ENCODE assay signal across 27 mouse cellular contexts in genomic region chr4:102899683-102900082, GRCm38 (mm10).
DNase-seq lines count a peak whose midpoint lies in the region; ATAC-seq lines count a peak whose summit lies in the region.
"Had no signal": no experiment of that assay in that cellular context is flagged by ENCODE, and none has a peak within 500 bp of the region (broad histone marks: within the 10 kb centered on the region; RNA-seq: fewer than 3 reads in every experiment).

No protein-coding gene starts in this region.

- peak; percentile 58; the same call in 1 of the 2 replicates for ATAC-seq in heart, embryonic 15.5 days (replicated peaks; ENCODE audit: insufficient number of reproducible peaks, insufficient read depth, low FRiP score, low read depth)
- ATAC-seq: forebrain, embryonic 15.5 days; intestine, embryonic 15.5 days; midbrain, embryonic 15.5 days; Patski had no signal

- 0 out of 2 replicates have a peak, but pooled peaks cover 5% of the 10 kb centered on the region for H3K9me3 ChIP-seq in heart, embryonic 15.5 days (replicated peaks)
- H3K9me3 ChIP-seq: limb, embryonic 10.5 days; liver, embryonic 15.5 days had no signal

- peak; percentile 6 for DNase-seq in kidney, postnatal 14 days
- no peak for DNase-seq in kidney, postnatal 4 days
- peak; percentile 33 to 44 for DNase-seq in heart, adult 9 months (ENCODE audit: low spot score in 2 of 2)
- peak; percentile 9 to 15 for DNase-seq in heart, postnatal 36 days
- no peak for DNase-seq in thymus, postnatal 10 days (ENCODE audit: low spot score in 2 of 2)
- DNase-seq in frontal cortex, postnatal 36 days (ENCODE audit: low spot score in 2 of 2) = no peak
- DNase-seq in left cerebral cortex, adult 18-20 months (ENCODE audit: low spot score in 2 of 2) = no peak
- DNase-seq: B cell, adult 2 months; cerebellum, adult 11 months; cerebellum, adult 9-11 months; gastrocnemius, postnatal 25 days; liver; right cerebral cortex, postnatal 14 days had no signal

- H3K4me2 ChIP-seq in heart, embryonic 15.5 days = no peak overlapping the region
- H3K4me2 ChIP-seq: forebrain, embryonic 15.5 days; heart, embryonic 13.5 days; hindbrain, embryonic 15.5 days; intestine, embryonic 15.5 days; liver, embryonic 15.5 days; midbrain, embryonic 15.5 days; neural tube, embryonic 12.5 days had no signal

- H3K27ac ChIP-seq in heart, embryonic 15.5 days = no peak overlapping the region
- H3K27ac ChIP-seq: embryonic facial prominence, embryonic 10.5 days; forebrain, embryonic 15.5 days; heart, embryonic 13.5 days; hindbrain, embryonic 15.5 days; intestine, embryonic 15.5 days; limb, embryonic 10.5 days; liver, embryonic 15.5 days; macrophage; midbrain, embryonic 15.5 days; neural tube, embryonic 12.5 days had no signal

- intact Hi-C loops in heart, postnatal 36 days (cut with DNase I) = no loop called here

- H3K4me3 ChIP-seq in heart, embryonic 15.5 days = no peak overlapping the region
- H3K4me3 ChIP-seq: embryonic facial prominence, embryonic 10.5 days; forebrain, embryonic 15.5 days; heart, embryonic 13.5 days; hindbrain, embryonic 15.5 days; intestine, embryonic 15.5 days; limb, embryonic 10.5 days; liver, embryonic 15.5 days; midbrain, embryonic 15.5 days; neural tube, embryonic 12.5 days had no signal

- 66% methylated on average over 5 of the region's 5 CpGs for WGBS in heart, embryonic 15.5 days

- H3K4me1 ChIP-seq in heart, embryonic 15.5 days (replicated peaks) = 0 out of 2 replicates have a peak, but pooled peaks cover 3% of the 10 kb centered on the region
- H3K4me1 ChIP-seq: embryonic facial prominence, embryonic 10.5 days; forebrain, embryonic 15.5 days; hindbrain, embryonic 15.5 days; intestine, embryonic 15.5 days; limb, embryonic 10.5 days; liver, embryonic 15.5 days; midbrain, embryonic 15.5 days; neural tube, embryonic 12.5 days had no signal

- H3K36me3 ChIP-seq in heart, embryonic 15.5 days = no peaks in the 10 kb centered on the region
- H3K36me3 ChIP-seq: G1E; heart, embryonic 13.5 days; intestine, embryonic 15.5 days; limb, embryonic 10.5 days; liver, embryonic 15.5 days had no signal

- H3K27me3 ChIP-seq in heart, embryonic 15.5 days = no peaks in the 10 kb centered on the region
- H3K27me3 ChIP-seq: CH12.LX; forebrain, embryonic 15.5 days; heart, embryonic 13.5 days; hindbrain, embryonic 15.5 days; intestine, embryonic 15.5 days; liver, embryonic 15.5 days; midbrain, embryonic 15.5 days; neural tube, embryonic 12.5 days; Patski had no signal

- H3K9ac ChIP-seq in heart, embryonic 15.5 days = no peak overlapping the region
- H3K9ac ChIP-seq: forebrain, embryonic 15.5 days; heart, embryonic 13.5 days; hindbrain, embryonic 15.5 days; intestine, embryonic 15.5 days; liver, embryonic 15.5 days; midbrain, embryonic 15.5 days; neural tube, embryonic 12.5 days had no signal

Comparison
In these comparisons a context has a peak if more than half of its experiments do, and no peak if none do; other contexts are left out.
1. DNase-seq: peak in kidney, postnatal 14 days (single experiment), heart, adult 9 months (2 of 2) and heart, postnatal 36 days (2 of 2); none in kidney, postnatal 4 days (0 of 2), thymus, postnatal 10 days (0 of 2), frontal cortex, postnatal 36 days (0 of 2) and left cerebral cortex, adult 18-20 months (0 of 2).